Mouse (Mus musculus) midbrain, postnatal 0 days (tissue): ENCODE data around the gene Phf21b. TPM values are rescaled to one million over a fixed set of nuclear protein-coding genes. Genes with fewer than 3 reads are reported as not detected.

Source experiments
- ATAC-seq: fragments of 200-750 bp; cut with Nextera tagmentation; 2 replicates; pipeline ENCODE4 v1.8.0; 2017; ENCODE audit warnings: moderate number of reproducible peaks, mild to moderate bottlenecking, moderate TSS enrichment, moderate library complexity; ENCODE audit not compliant: low FRiP score
- DNase-seq: peaks from one replicate; pipeline ENCODE4 v3.0.0-alpha.2; 2015; ENCODE audit warnings: low spot score
- H3K27ac ChIP-seq: fragments of 300-500 bp; sonication (generic); 2 replicates; pipeline ENCODE4 v1.5.1; 2014; ENCODE audit warnings: low read depth, mild to moderate bottlenecking, low read length, mixed read lengths
- H3K27me3 ChIP-seq: fragments of 300-500 bp; sonication (generic); 2 replicates; pipeline ENCODE4 v1.6.1; 2014; ENCODE audit warnings: low read length, control low read depth, mixed read lengths; ENCODE audit not compliant: insufficient read depth
- H3K36me3 ChIP-seq: fragments of 300-500 bp; sonication (generic); 2 replicates; pipeline ENCODE4 v1.6.1; 2014; ENCODE audit warnings: low read length, control low read depth, mixed read lengths; ENCODE audit not compliant: insufficient read depth
- H3K4me1 ChIP-seq: fragments of 300-500 bp; sonication (generic); 2 replicates; pipeline ENCODE4 v1.6.1; 2014; ENCODE audit warnings: mild to moderate bottlenecking, control low read depth, antibody characterized with exemption, low read length, mixed read lengths; ENCODE audit not compliant: insufficient read depth
- H3K4me2 ChIP-seq: fragments of 300-500 bp; sonication (generic); 2 replicates; pipeline ENCODE4 v1.6.1; 2014; ENCODE audit warnings: low read depth, mild to moderate bottlenecking, low read length, mixed read lengths; ENCODE audit not compliant: poor library complexity, severe bottlenecking
- H3K4me3 ChIP-seq: fragments of 300-500 bp; sonication (generic); 2 replicates; pipeline ENCODE4 v1.5.1; 2014; ENCODE audit warnings: low read depth, mild to moderate bottlenecking, low read length, moderate library complexity
- H3K9ac ChIP-seq: fragments of 300-500 bp; sonication (generic); replicated peaks from 2 replicates; pipeline ENCODE4 v1.6.1; 2014; ENCODE audit warnings: mild to moderate bottlenecking, low read length, moderate library complexity, mixed read lengths; ENCODE audit not compliant: poor library complexity, severe bottlenecking
- H3K9me3 ChIP-seq: fragments of 300-500 bp; sonication (generic); 2 replicates; pipeline ENCODE4 v1.6.1; 2016; ENCODE audit warnings: low read length, control low read depth
- CTCF ChIP-seq: IDR thresholded peaks from 2 replicates; pipeline ENCODE4 v1.5.1; 2016; ENCODE audit warnings: antibody characterized with exemption, mild to moderate bottlenecking
- WGBS: fragments of 180-500 bp; shearing (Covaris S2); extraction: QIAGEN DNeasy Blood & Tissue Kit; methylation state at CpG from one replicate; pipeline ENCODE4 v1.1.7; 2014; 5-methylcytosine and 5-hydroxymethylcytosine counted together
- polyA plus RNA-seq: library from polyadenylated mRNA; unstranded; fragments of >200 nt; fragmentation: Nextera tagmentation; extraction: Ambion mirVana; gene quantifications from 2 replicates; pipeline ENCODE4 v1.2.1, GENCODE M21; 2015
- total RNA-seq: library from RNA; depleted of rRNA; stranded (reverse); fragments of >200 nt; gene quantifications from 2 replicates; pipeline ENCODE4 v1.2.3, GENCODE M21; 2014

The Phf21b gene
- total and polyA plus RNA-seq, 2 experiments from 2014 or later = 1.1 to 11.7 TPM

DNA sequence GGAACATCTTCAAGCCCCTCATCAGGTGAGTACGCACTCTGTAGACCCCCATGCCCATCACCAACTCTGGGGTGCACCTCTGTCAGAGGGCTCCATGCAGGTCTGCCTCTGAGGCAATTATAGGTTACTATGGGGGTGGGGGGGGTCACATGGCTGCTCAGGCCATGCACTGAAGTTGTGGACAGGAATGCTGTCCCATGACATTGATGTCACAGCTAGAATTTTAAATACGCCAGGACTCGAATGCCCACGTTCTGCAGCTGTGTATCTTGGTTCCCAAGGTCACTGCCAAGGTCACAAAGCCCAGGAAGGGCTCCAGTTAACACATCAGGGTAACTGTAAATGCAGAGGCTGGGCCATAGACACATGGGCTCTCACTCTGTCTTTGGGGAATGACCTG, 110.0 kb downstream of the Phf21b start:
- ATAC-seq (no peak), DNase-seq (no peak)
- no peaks in the 10 kb centered on the region for H3K9me3 ChIP-seq
- no peak overlapping the region for H3K4me3 ChIP-seq
- no peaks in the 10 kb centered on the region for H3K27me3 ChIP-seq
- H3K36me3 ChIP-seq = no peaks in the 10 kb centered on the region
- WGBS = 93% methylated on average over 4 of the region's 4 CpGs
- no peak overlapping the region for H3K9ac ChIP-seq
- no peak overlapping the region for H3K27ac ChIP-seq
- H3K4me1 ChIP-seq = no peaks in the 10 kb centered on the region
- TF ChIP-seq CTCF = no peak
- H3K4me2 ChIP-seq = no peak overlapping the region

DNA sequence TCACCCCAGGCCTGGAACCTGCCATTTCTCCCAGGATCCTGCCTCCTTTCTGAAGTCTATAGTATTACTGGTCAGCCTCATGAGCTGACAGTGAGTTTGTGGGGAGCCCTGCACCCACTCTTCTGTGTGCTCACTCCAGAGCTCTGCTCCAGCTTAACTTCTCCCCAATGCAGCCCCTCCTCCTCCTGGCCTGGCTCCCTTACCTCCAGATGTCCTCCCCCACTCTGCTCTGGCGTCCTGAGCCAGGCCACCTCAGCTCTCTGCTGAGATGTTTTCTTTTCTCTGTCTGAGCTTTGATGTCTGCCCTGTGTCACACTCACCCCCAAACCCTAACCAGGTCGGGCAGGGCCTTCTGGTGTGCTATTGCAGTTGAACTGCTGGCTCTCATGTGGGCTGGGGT, 111.5 kb downstream of the Phf21b start:
- TF ChIP-seq CTCF = no peak
- Histone ChIP-seq H3K4me3 (no peak overlapping the region), H3K9me3 (no peaks in the 10 kb centered on the region), H3K4me2 (no peak overlapping the region), H3K36me3 (no peaks in the 10 kb centered on the region), H3K27ac (no peak overlapping the region), H3K27me3 (no peaks in the 10 kb centered on the region), H3K4me1 (no peaks in the 10 kb centered on the region), H3K9ac (no peak overlapping the region)
- no peak for DNase-seq
- no peak for ATAC-seq
- 26% methylated on average over 2 of the region's 2 CpGs for WGBS

DNA sequence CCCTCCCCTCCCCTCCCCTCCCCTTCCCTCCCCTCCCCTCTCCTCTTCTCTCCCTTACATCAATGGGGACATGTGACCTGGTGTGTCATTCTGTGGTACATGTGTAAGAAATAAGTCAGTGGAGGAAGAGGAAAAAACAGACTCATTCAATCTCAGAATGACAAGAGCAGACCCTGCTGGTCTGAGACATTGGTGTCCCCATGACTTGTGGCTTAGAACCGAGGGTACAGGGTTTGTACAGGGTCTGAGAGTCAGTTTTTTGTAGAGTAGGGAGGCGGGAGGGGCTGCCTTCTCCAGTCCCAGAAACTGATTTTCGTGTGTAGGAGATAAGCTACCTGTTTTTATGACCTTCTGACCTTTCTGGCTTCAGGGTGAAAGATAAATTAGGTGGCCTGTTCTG, 112.5 kb downstream of the Phf21b start:
- Histone ChIP-seq H3K27ac (no peak overlapping the region), H3K4me3 (no peak overlapping the region), H3K4me2 (no peak overlapping the region), H3K27me3 (no peaks in the 10 kb centered on the region), H3K36me3 (no peaks in the 10 kb centered on the region), H3K4me1 (no peaks in the 10 kb centered on the region), H3K9ac (no peak overlapping the region), H3K9me3 (no peaks in the 10 kb centered on the region)
- ATAC-seq (no peak), DNase-seq (no peak)
- no peak for TF ChIP-seq CTCF
- WGBS = 34% methylated on average over 3 of the region's 3 CpGs

DNA sequence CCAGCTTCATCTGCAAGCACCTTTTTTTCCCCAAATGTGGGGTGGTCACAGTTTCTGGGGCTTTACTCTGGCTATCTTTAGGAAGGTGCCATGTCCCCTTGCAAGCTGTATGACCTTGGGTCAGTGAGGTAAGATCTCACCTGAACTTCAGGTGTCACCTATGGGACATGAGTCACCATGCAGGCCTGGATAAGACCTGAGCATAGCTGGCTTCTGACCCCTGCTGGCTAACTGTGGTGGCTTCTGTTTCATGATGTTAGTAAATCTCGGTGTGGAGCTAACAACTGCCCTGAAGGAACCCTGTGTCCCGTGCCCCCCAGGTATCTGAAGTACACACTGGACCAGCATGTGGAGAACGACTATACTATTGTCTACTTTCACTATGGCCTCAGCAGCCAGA, 114.3 kb downstream of the Phf21b start:
- Histone ChIP-seq H3K4me1 (no peaks in the 10 kb centered on the region), H3K27me3 (no peaks in the 10 kb centered on the region), H3K36me3 (no peaks in the 10 kb centered on the region), H3K27ac (no peak overlapping the region), H3K4me2 (no peak overlapping the region), H3K9me3 (no peaks in the 10 kb centered on the region), H3K9ac (no peak overlapping the region), H3K4me3 (no peak overlapping the region)
- no peak for DNase-seq
- ATAC-seq = no peak
- 87% methylated on average over 3 of the region's 3 CpGs for WGBS
- peak; percentile 36 for TF ChIP-seq CTCF

DNA sequence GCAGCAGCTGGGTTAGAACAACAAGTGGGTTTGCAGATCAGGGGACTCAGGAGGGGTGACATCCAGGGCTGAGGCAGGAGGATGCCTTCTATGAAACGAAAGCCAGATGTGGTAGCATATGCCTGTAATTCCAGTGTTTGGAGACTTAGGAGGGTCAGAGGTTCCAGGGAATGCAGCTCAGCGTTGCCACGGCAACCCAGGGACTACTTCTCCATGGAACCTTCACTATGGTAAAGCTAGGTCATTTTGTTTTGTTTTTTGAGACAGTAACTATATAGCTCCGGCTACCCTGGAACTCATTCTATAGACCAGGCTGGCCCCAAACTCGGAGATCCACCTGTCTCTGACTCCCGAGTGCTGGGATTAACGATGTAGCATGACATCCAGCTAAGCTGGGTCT, 117.6 kb downstream of the Phf21b start:
- Histone ChIP-seq H3K4me2 (no peak overlapping the region), H3K27ac (no peak overlapping the region), H3K9me3 (no peaks in the 10 kb centered on the region), H3K4me1 (no peaks in the 10 kb centered on the region), H3K36me3 (no peaks in the 10 kb centered on the region), H3K9ac (no peak overlapping the region), H3K27me3 (no peaks in the 10 kb centered on the region), H3K4me3 (no peak overlapping the region)
- DNase-seq = no peak
- 82% methylated on average over 7 of the region's 7 CpGs for WGBS
- no peak for TF ChIP-seq CTCF
- no peak for ATAC-seq

DNA sequence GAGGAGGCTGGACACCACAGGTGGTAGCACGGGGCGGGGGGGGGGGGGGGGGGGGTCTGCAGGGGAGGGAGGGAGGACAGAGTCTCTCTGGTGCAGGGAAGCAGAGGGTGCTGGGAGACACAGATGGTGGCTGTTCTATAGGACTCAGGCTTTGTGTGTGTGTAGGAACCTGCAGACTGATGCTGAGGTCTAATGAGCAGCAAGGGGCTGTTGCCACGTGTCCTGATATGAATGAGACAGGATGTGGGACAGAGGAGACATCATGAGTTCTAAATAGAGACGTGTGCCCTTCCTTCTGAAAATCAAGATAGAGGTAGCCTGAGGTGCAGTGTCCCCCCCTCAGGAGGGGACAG, 118.9 kb downstream of the Phf21b start:
- Histone ChIP-seq H3K9ac (no peak overlapping the region), H3K4me1 (no peaks in the 10 kb centered on the region), H3K4me2 (no peak overlapping the region; the same call in 1 of the 2 replicates), H3K27ac (peak overlapping the region; percentile 47; the same call in 1 of the 2 replicates), H3K27me3 (no peaks in the 10 kb centered on the region), H3K9me3 (no peaks in the 10 kb centered on the region), H3K4me3 (no peak overlapping the region), H3K36me3 (no peaks in the 10 kb centered on the region)
- no peak for DNase-seq
- ATAC-seq = peak; percentile 21; the same call in 1 of the 2 replicates
- 25% methylated on average over 2 of the region's 4 CpGs for WGBS
- TF ChIP-seq CTCF = no peak
